Comparison of ENCODE assay signal across 8 mouse cellular contexts in the genomic region with DNA sequence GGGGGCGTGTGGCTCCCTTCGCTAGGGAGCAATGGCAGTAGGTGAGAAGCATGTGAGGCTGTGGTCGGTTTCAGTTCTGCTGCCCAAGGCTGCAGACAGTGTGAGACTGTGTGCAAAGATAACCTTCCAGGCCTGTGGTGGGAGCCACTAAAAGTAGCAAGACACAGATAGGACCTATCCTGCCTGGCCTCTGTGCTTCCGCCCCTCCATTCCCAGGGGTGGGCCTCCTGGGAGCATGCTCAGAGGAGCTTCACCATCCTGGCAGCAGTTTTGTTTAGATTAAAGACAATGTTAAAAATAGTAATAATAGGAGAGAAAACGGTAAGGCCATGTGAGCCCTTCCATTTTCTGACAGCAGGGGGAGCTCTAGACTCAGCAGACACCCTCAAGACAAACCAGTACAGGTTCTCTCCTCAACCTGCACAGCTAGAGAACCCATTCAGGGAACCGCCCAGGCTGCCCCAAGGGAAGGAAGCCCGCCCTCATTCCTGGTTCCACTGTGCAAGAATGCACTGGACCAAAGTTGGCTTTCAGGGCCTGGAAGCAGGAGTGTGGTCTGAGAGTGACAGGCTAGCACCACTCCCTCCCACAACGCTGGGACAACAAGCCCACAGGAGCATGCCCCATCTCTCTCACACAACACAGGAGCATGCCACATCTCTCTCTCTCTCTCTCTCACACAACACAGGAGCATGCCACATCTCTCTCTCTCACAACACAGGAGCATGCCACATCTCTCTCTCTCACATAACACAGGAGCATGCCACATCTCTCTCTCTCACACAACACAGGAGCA. TPM values are rescaled to one million over a fixed set of nuclear protein-coding genes. Genes with fewer than 3 reads are reported as not detected.
A peak's percentile ranks its signal among the peaks of the same experiment; 100 is the strongest.
DNase-seq lines count a peak whose midpoint lies in the region; ATAC-seq lines count a peak whose summit lies in the region.

No protein-coding gene starts in this region.

- no peak overlapping the region for H3K4me2 ChIP-seq in hindbrain, embryonic 11.5 days (replicated peaks; ENCODE audit: low read depth, low read length)
- H3K4me2 ChIP-seq in lung, embryonic 15.5 days, result no peak overlapping the region

- H3K4me1 ChIP-seq in hindbrain, embryonic 11.5 days (replicated peaks; ENCODE audit: control insufficient read depth, insufficient read depth, low read length), result no peaks in the 10 kb centered on the region
- peaks cover 13% of the 10 kb centered on the region for H3K4me1 ChIP-seq in lung, embryonic 15.5 days

- H3K27me3 ChIP-seq in hindbrain, embryonic 11.5 days (ENCODE audit: control insufficient read depth, insufficient read depth, low read length), result no peaks in the 10 kb centered on the region
- H3K27me3 ChIP-seq in lung, embryonic 15.5 days, result no peaks in the 10 kb centered on the region

- ATAC-seq in hindbrain, embryonic 11.5 days (ENCODE audit: low FRiP score), result no peak
- ATAC-seq in lung, embryonic 15.5 days (ENCODE audit: borderline replicate concordance, extremely low read depth, low FRiP score, low TSS enrichment), result peak; percentile 73

- no peaks in the 10 kb centered on the region for H3K36me3 ChIP-seq in hindbrain, embryonic 11.5 days (ENCODE audit: control insufficient read depth, insufficient read depth, low read length)
- H3K36me3 ChIP-seq in lung, embryonic 15.5 days, result no peaks in the 10 kb centered on the region

- H3K9me3 ChIP-seq in hindbrain, embryonic 11.5 days (ENCODE audit: control insufficient read depth, low read length), result no peaks in the 10 kb centered on the region
- H3K9me3 ChIP-seq in lung, embryonic 15.5 days, result no peaks in the 10 kb centered on the region

- no peak overlapping the region for H3K9ac ChIP-seq in hindbrain, embryonic 11.5 days (ENCODE audit: low read depth, low read length)
- no peak overlapping the region for H3K9ac ChIP-seq in lung, embryonic 15.5 days

- WGBS in hindbrain, embryonic 11.5 days, result 49% methylated on average over 8 of the region's 8 CpGs
- WGBS in lung, embryonic 15.5 days, result 19% methylated on average over 8 of the region's 8 CpGs

- peak; percentile 87 for DNase-seq in Muller cell, postnatal 12 days (ENCODE audit: inconsistent ontology term)
- DNase-seq in cerebellum, adult 8-10 months, result peak; percentile 85
- peak; percentile 66 to 94 for DNase-seq in frontal cortex, adult 2 months (ENCODE audit: extremely low spot score in 1 of 2, low spot score in 1 of 2)
- DNase-seq in hindbrain, embryonic 11.5 days (ENCODE audit: low spot score), result peak; percentile 84
- peak; percentile 70 for DNase-seq in layer of hippocampus, adult 9-11 months
- peak; percentile 81 for DNase-seq in ovary, postnatal 14 days (ENCODE audit: low spot score)
- peak; percentile 79 for DNase-seq in thymus, postnatal 0 days (ENCODE audit: low spot score)

- no peak overlapping the region for H3K4me3 ChIP-seq in hindbrain, embryonic 11.5 days (ENCODE audit: low read depth, low read length)
- H3K4me3 ChIP-seq in lung, embryonic 15.5 days, result no peak overlapping the region

- no peak overlapping the region for H3K27ac ChIP-seq in hindbrain, embryonic 11.5 days (ENCODE audit: low read depth, low read length)
- no peak overlapping the region for H3K27ac ChIP-seq in lung, embryonic 15.5 days

RNA-seq across cellular contexts. Expression of a gene that starts 50.0 kb away (rescaled TPM):
- polyA plus RNA-seq in frontal cortex, adult 2 months (2012; rRNA removed), result 83.4 and 95.6 TPM in 2 replicates
- polyA plus RNA-seq in hindbrain, embryonic 11.5 days (2014; fragmentation: Nextera tagmentation; extraction: Ambion mirVana), result 17.4 and 26.5 TPM in 2 replicates
- polyA plus RNA-seq in lung, embryonic 15.5 days (2015; fragmentation: Nextera tagmentation; extraction: Ambion mirVana), result 40.8 and 45.1 TPM in 2 replicates
- 9.5 and 11.0 TPM in 2 replicates for polyA plus RNA-seq in thymus, postnatal 0 days (2015; fragmentation: Nextera tagmentation; extraction: Ambion mirVana)
